Mouse (Mus musculus) C2C12 (cell line): Measurements from ENCODE around the gene Olfr474.

Experiments
- CTCF ChIP-seq: IDR thresholded peaks from one replicate; pipeline ENCODE4 v1.5.1; 2011; ENCODE audit not compliant: control insufficient read depth, insufficient read depth, insufficient read length
- MYOG ChIP-seq: IDR thresholded peaks from one replicate; pipeline ENCODE4 v1.6.1; 2011; ENCODE audit not compliant: control insufficient read depth, insufficient read length; ENCODE audit errors: extremely low read depth
- USF1 ChIP-seq: IDR thresholded peaks from one replicate; pipeline ENCODE4 v1.6.1; 2011; ENCODE audit warnings: low read depth, mild to moderate bottlenecking, control low read depth, moderate library complexity

DNA sequence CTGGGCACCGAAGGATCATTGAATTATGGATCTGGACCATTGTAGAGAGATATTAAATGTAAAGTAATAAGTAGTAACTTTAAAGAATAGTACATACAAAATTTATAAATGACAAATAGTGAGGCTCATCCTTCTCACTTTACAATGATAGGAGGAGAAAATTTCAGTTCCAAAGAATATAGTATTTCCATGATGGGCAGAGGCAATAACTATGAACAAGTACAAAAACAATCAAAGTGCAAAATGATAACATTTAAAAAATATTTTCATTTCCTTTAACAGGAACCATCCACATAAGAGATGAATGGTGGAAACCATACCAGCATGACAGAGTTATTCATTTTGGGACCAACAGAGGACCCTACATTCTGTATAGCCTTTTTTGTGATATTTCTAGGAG, at the start of gene Olfr474:
- TF ChIP-seq CTCF = no peak
- no peak for TF ChIP-seq MYOG
- TF ChIP-seq USF1 = no peak
